Mouse (Mus musculus) E14TG2a.4 (cell line): ENCODE data around the gene Bcas3.

Experiments used
- H3K27me3 ChIP-seq: 2 replicates; pipeline ENCODE4 v1.6.1; 2014; ENCODE audit warnings: low read length, control low read depth; ENCODE audit not compliant: insufficient read depth
- H3K36me3 ChIP-seq: 2 replicates; pipeline ENCODE4 v1.6.1; 2014; ENCODE audit warnings: low read length, control low read depth; ENCODE audit not compliant: insufficient read depth
- H3K4me1 ChIP-seq: replicated peaks from 2 replicates; pipeline ENCODE4 v1.6.1; 2014; ENCODE audit warnings: low read depth, low read length, control low read depth
- H3K4me3 ChIP-seq: replicated peaks from 2 replicates; pipeline ENCODE4 v1.5.1; 2014; ENCODE audit warnings: mild to moderate bottlenecking, low read length
- H3K9me3 ChIP-seq: 2 replicates; pipeline ENCODE4 v1.6.1; 2014; ENCODE audit warnings: low read length, control low read depth
- CTCF ChIP-seq: conservative IDR thresholded peaks from 2 replicates; pipeline ENCODE4 v1.5.1; 2014; ENCODE audit warnings: low read length
- NANOG ChIP-seq: IDR thresholded peaks from 2 replicates; pipeline ENCODE4 v1.6.1; 2014; ENCODE audit warnings: borderline replicate concordance, low read length, mixed read lengths
- POU5F1 ChIP-seq: IDR thresholded peaks from 2 replicates; pipeline ENCODE4 v1.6.1; 2014; ENCODE audit warnings: low read length, borderline replicate concordance

The Bcas3 gene

GRCm38 (mm10) chr11:85524841-85525500 is 172.0 kb downstream of the Bcas3 start:
- Histone ChIP-seq H3K27me3 (no peaks in the 10 kb centered on the region; the same call in 1 of the 2 replicates), H3K9me3 (no peaks in the 10 kb centered on the region), H3K4me3 (no peak overlapping the region), H3K4me1 (peaks cover 52% of the 10 kb centered on the region), H3K36me3 (no peaks in the 10 kb centered on the region)
- TF ChIP-seq POU5F1 (no peak), CTCF (no peak), NANOG (no peak)

GRCm38 (mm10) chr11:85525501-85525885 is 172.5 kb downstream of the Bcas3 start:
- Histone ChIP-seq H3K36me3 (no peaks in the 10 kb centered on the region), H3K9me3 (no peaks in the 10 kb centered on the region), H3K4me1 (peaks cover 52% of the 10 kb centered on the region), H3K27me3 (no peaks in the 10 kb centered on the region; the same call in 1 of the 2 replicates), H3K4me3 (no peak overlapping the region)
- no peak for TF ChIP-seq CTCF
- TF ChIP-seq NANOG, result no peak
- TF ChIP-seq POU5F1, result no peak

GRCm38 (mm10) chr11:85525979-85526775 is 173.2 kb downstream of the Bcas3 start:
- Histone ChIP-seq H3K27me3 (no peaks in the 10 kb centered on the region; the same call in 1 of the 2 replicates), H3K4me3 (no peak overlapping the region), H3K9me3 (peaks cover 2% of the 10 kb centered on the region), H3K36me3 (no peaks in the 10 kb centered on the region), H3K4me1 (peaks cover 52% of the 10 kb centered on the region)
- TF ChIP-seq NANOG, result no peak
- no peak for TF ChIP-seq CTCF
- TF ChIP-seq POU5F1, result no peak

- Histone ChIP-seq H3K9me3 (peaks cover 12% of the 10 kb centered on the region), H3K36me3 (peaks cover 7% of the 10 kb centered on the region), H3K4me1 (peaks cover 52% of the 10 kb centered on the region), H3K4me3 (no peak overlapping the region), H3K27me3 (no peaks in the 10 kb centered on the region; the same call in 1 of the 2 replicates)
- TF ChIP-seq CTCF (no peak), POU5F1 (no peak), NANOG (peak; percentile 41; the same call in 1 of the 2 replicates)
Observed at GRCm38 (mm10) chr11:85527261-85527660, 174.3 kb downstream of the Bcas3 start.

- no peaks in the 10 kb centered on the region; the same call in 1 of the 2 replicates for H3K27me3 ChIP-seq
- no peak for TF ChIP-seq CTCF
- TF ChIP-seq POU5F1, result no peak
- TF ChIP-seq NANOG, result no peak
- H3K4me1 ChIP-seq, result peaks cover 38% of the 10 kb centered on the region
- H3K36me3 ChIP-seq, result peaks cover 9% of the 10 kb centered on the region
- no peak overlapping the region for H3K4me3 ChIP-seq
- H3K9me3 ChIP-seq, result peaks cover 12% of the 10 kb centered on the region
Observed at GRCm38 (mm10) chr11:85529531-85530285, 176.7 kb downstream of the Bcas3 start.

GRCm38 (mm10) chr11:85540989-85541388 is 188.0 kb downstream of the Bcas3 start:
- TF ChIP-seq NANOG (no peak), CTCF (no peak), POU5F1 (no peak)
- no peaks in the 10 kb centered on the region for H3K9me3 ChIP-seq
- H3K27me3 ChIP-seq, result no peaks in the 10 kb centered on the region
- H3K36me3 ChIP-seq, result no peaks in the 10 kb centered on the region
- H3K4me1 ChIP-seq, result no peaks in the 10 kb centered on the region
- H3K4me3 ChIP-seq, result no peak overlapping the region

- no peaks in the 10 kb centered on the region for H3K27me3 ChIP-seq
- H3K4me1 ChIP-seq, result no peaks in the 10 kb centered on the region
- H3K36me3 ChIP-seq, result no peaks in the 10 kb centered on the region
- H3K9me3 ChIP-seq, result no peaks in the 10 kb centered on the region
- H3K4me3 ChIP-seq, result no peak overlapping the region
- no peak for TF ChIP-seq POU5F1
- no peak for TF ChIP-seq CTCF
Observed at GRCm38 (mm10) chr11:85543311-85543710, 190.3 kb downstream of the Bcas3 start.

GRCm38 (mm10) chr11:85545602-85546001 is 192.6 kb downstream of the Bcas3 start:
- Histone ChIP-seq H3K4me1 (no peaks in the 10 kb centered on the region), H3K9me3 (no peaks in the 10 kb centered on the region), H3K36me3 (no peaks in the 10 kb centered on the region; the same call in 1 of the 2 replicates), H3K4me3 (no peak overlapping the region), H3K27me3 (no peaks in the 10 kb centered on the region)
- TF ChIP-seq CTCF (no peak), NANOG (no peak), POU5F1 (no peak)
